Mouse (Mus musculus) heart, adult 8-10 months (tissue): Measurements from ENCODE around the gene Trp53i11. TPM values are rescaled to one million over a fixed set of nuclear protein-coding genes. Genes with fewer than 3 reads are reported as not detected.

Experiments used
- DNase-seq: peaks from one replicate; pipeline ENCODE4 v3.0.0; 2022; ENCODE audit warnings: low spot score
- total RNA-seq, 4 experiments: library from RNA; stranded (reverse); gene quantifications; 2 replicates each; pipeline ENCODE4 v1.2.4; 2022

Gene Trp53i11
- total RNA-seq, 4 experiments from 2014 or later: 14.0 to 37.8 (median 23.2) TPM

- DNase-seq: no peak
These were observed 15.4 kb upstream of the Trp53i11 start for GRCm38 (mm10) chr2:93171929-93172328.

GRCm38 (mm10) chr2:93172460-93172859, 14.9 kb upstream of the Trp53i11 start:
- DNase-seq: no peak

- no peak for DNase-seq
These were observed 13.2 kb upstream of the Trp53i11 start for GRCm38 (mm10) chr2:93174159-93174558.

- no peak for DNase-seq
These were observed 12.1 kb upstream of the Trp53i11 start for GRCm38 (mm10) chr2:93175278-93175677.

GRCm38 (mm10) chr2:93175721-93176120, 11.6 kb upstream of the Trp53i11 start:
- no peak for DNase-seq

GRCm38 (mm10) chr2:93176193-93176798, 11.1 kb upstream of the Trp53i11 start:
- DNase-seq: no peak

- no peak for DNase-seq
These were observed 10.3 kb upstream of the Trp53i11 start for GRCm38 (mm10) chr2:93176871-93177667.

GRCm38 (mm10) chr2:93177668-93178312, 9.6 kb upstream of the Trp53i11 start:
- no peak for DNase-seq

GRCm38 (mm10) chr2:93178313-93178677, 9.1 kb upstream of the Trp53i11 start:
- no peak for DNase-seq

GRCm38 (mm10) chr2:93179603-93180002, 7.7 kb upstream of the Trp53i11 start:
- DNase-seq: no peak

- no peak for DNase-seq
These were observed 7.1 kb upstream of the Trp53i11 start for GRCm38 (mm10) chr2:93180077-93180844.

GRCm38 (mm10) chr2:93182859-93183258, 4.5 kb upstream of the Trp53i11 start:
- DNase-seq: no peak

- DNase-seq: peak; percentile 11
These were observed 842 bp downstream of the Trp53i11 start for GRCm38 (mm10) chr2:93188020-93188760.

- DNase-seq: peak; percentile 57
These were observed 1.6 kb downstream of the Trp53i11 start for GRCm38 (mm10) chr2:93188761-93189458.

GRCm38 (mm10) chr2:93190771-93191487, 3.6 kb downstream of the Trp53i11 start:
- no peak for DNase-seq

- DNase-seq: no peak
These were observed 4.3 kb downstream of the Trp53i11 start for GRCm38 (mm10) chr2:93191488-93192181.

GRCm38 (mm10) chr2:93192182-93192560, 4.8 kb downstream of the Trp53i11 start:
- no peak for DNase-seq

GRCm38 (mm10) chr2:93192671-93193080, 5.3 kb downstream of the Trp53i11 start:
- DNase-seq: no peak

GRCm38 (mm10) chr2:93193806-93194205, 6.5 kb downstream of the Trp53i11 start:
- no peak for DNase-seq
